Mouse (Mus musculus): ENCODE results near the gene Prima1. TPM values are rescaled to one million over a fixed set of nuclear protein-coding genes. Genes with fewer than 3 reads are reported as not detected.

Prima1 gene
- total RNA-seq, 2 experiments from 2014 or later = 6.0 to 7.3 TPM

- no peak for DNase-seq (ENCODE audit: extremely low spot score in 1 of 2, low spot score in 1 of 2)
These were observed 12.9 kb downstream of the Prima1 start for GRCm38 (mm10) chr12:103229058-103229457.

GRCm38 (mm10) chr12:103226121-103226520 is 15.8 kb downstream of the Prima1 start:
- DNase-seq (ENCODE audit: extremely low spot score in 1 of 2, low spot score in 1 of 2) = no peak

- DNase-seq (ENCODE audit: extremely low spot score in 1 of 2, low spot score in 1 of 2) = no peak
These were observed 18.3 kb downstream of the Prima1 start for GRCm38 (mm10) chr12:103223671-103224070.

- no peak for DNase-seq (ENCODE audit: extremely low spot score in 1 of 2, low spot score in 1 of 2)
These were observed 25.9 kb downstream of the Prima1 start for GRCm38 (mm10) chr12:103215877-103216610.

GRCm38 (mm10) chr12:103214797-103215196 is 27.2 kb downstream of the Prima1 start:
- no peak for DNase-seq (ENCODE audit: extremely low spot score in 1 of 2, low spot score in 1 of 2)

- DNase-seq (ENCODE audit: extremely low spot score in 1 of 2, low spot score in 1 of 2) = no peak
These were observed 27.7 kb downstream of the Prima1 start for GRCm38 (mm10) chr12:103214270-103214669.

- no peak for DNase-seq (ENCODE audit: extremely low spot score in 1 of 2, low spot score in 1 of 2)
These were observed 28.4 kb downstream of the Prima1 start for GRCm38 (mm10) chr12:103213591-103213990.

- no peak for DNase-seq (ENCODE audit: extremely low spot score in 1 of 2, low spot score in 1 of 2)
These were observed 30.9 kb downstream of the Prima1 start for GRCm38 (mm10) chr12:103211078-103211477.

GRCm38 (mm10) chr12:103209581-103209980 is 32.4 kb downstream of the Prima1 start:
- no peak for DNase-seq (ENCODE audit: extremely low spot score in 1 of 2, low spot score in 1 of 2)

GRCm38 (mm10) chr12:103205561-103205960 is 36.4 kb downstream of the Prima1 start:
- peak in 1 of 2 experiments; percentile 13 for DNase-seq (ENCODE audit: extremely low spot score in 1 of 2, low spot score in 1 of 2)

- peak in 1 of 2 experiments; percentile 29 for DNase-seq (ENCODE audit: extremely low spot score in 1 of 2, low spot score in 1 of 2)
These were observed 39.1 kb downstream of the Prima1 start for GRCm38 (mm10) chr12:103202592-103203544.

- DNase-seq (ENCODE audit: extremely low spot score in 1 of 2, low spot score in 1 of 2) = no peak
These were observed 49.0 kb downstream of the Prima1 start for GRCm38 (mm10) chr12:103192996-103193395.

GRCm38 (mm10) chr12:103189771-103190170 is 52.2 kb downstream of the Prima1 start:
- DNase-seq (ENCODE audit: extremely low spot score in 1 of 2, low spot score in 1 of 2) = peak; percentile 26 to 50

- no peak for DNase-seq (ENCODE audit: extremely low spot score in 1 of 2, low spot score in 1 of 2)
These were observed 53.7 kb downstream of the Prima1 start for GRCm38 (mm10) chr12:103188223-103188622.

GRCm38 (mm10) chr12:103187020-103187419 is 54.9 kb downstream of the Prima1 start:
- DNase-seq (ENCODE audit: extremely low spot score in 1 of 2, low spot score in 1 of 2) = no peak

- DNase-seq (ENCODE audit: extremely low spot score in 1 of 2, low spot score in 1 of 2) = no peak
These were observed 58.9 kb downstream of the Prima1 start for GRCm38 (mm10) chr12:103183057-103183456.

- DNase-seq (ENCODE audit: extremely low spot score in 1 of 2, low spot score in 1 of 2) = no peak
These were observed 73.1 kb downstream of the Prima1 start for GRCm38 (mm10) chr12:103168892-103169291.

GRCm38 (mm10) chr12:103164101-103165030 is 77.6 kb downstream of the Prima1 start:
- no peak for DNase-seq (ENCODE audit: extremely low spot score in 1 of 2, low spot score in 1 of 2)

- DNase-seq (ENCODE audit: extremely low spot score in 1 of 2, low spot score in 1 of 2) = no peak
These were observed 78.4 kb downstream of the Prima1 start for GRCm38 (mm10) chr12:103163596-103163995.

- no peak for DNase-seq (ENCODE audit: extremely low spot score in 1 of 2, low spot score in 1 of 2)
These were observed 81.2 kb downstream of the Prima1 start for GRCm38 (mm10) chr12:103160721-103161120.
